Mouse (Mus musculus) intestine, embryonic 14.5 days (tissue): Measurements from ENCODE around the gene Usp5. TPM values are rescaled to one million over a fixed set of nuclear protein-coding genes. Genes with fewer than 3 reads are reported as not detected.

Source experiments
- ATAC-seq: fragments of 200-750 bp; cut with Nextera tagmentation; replicated peaks from 2 replicates; pipeline ENCODE4 v1.8.0; 2017; ENCODE audit warnings: low read depth, moderate number of reproducible peaks, moderate TSS enrichment, moderate library complexity; ENCODE audit not compliant: low FRiP score, low TSS enrichment
- DNase-seq: peaks from one replicate; pipeline ENCODE4 v3.0.0-alpha.2; 2018; ENCODE audit warnings: low spot score
- H3K27ac ChIP-seq: fragments of 300-500 bp; sonication (generic); 2 replicates; pipeline ENCODE4 v1.5.1; 2014; ENCODE audit warnings: low read depth, mild to moderate bottlenecking, control low read depth
- H3K27me3 ChIP-seq: fragments of 300-500 bp; sonication (generic); replicated peaks from 2 replicates; pipeline ENCODE4 v1.6.1; 2014; ENCODE audit warnings: low read length, control low read depth; ENCODE audit not compliant: control insufficient read depth, insufficient read depth
- H3K36me3 ChIP-seq: fragments of 300-500 bp; sonication (generic); 2 replicates; pipeline ENCODE4 v1.6.1; 2014; ENCODE audit warnings: low read length, control low read depth; ENCODE audit not compliant: control insufficient read depth, insufficient read depth
- H3K4me1 ChIP-seq: fragments of 300-500 bp; sonication (generic); replicated peaks from 2 replicates; pipeline ENCODE4 v1.6.1; 2014; ENCODE audit warnings: low read length, control low read depth, mixed read lengths; ENCODE audit not compliant: control insufficient read depth, insufficient read depth
- H3K4me2 ChIP-seq: fragments of 300-500 bp; sonication (generic); 2 replicates; pipeline ENCODE4 v1.6.1; 2014; ENCODE audit warnings: low read length
- H3K4me3 ChIP-seq: fragments of 300-500 bp; sonication (generic); 2 replicates; pipeline ENCODE4 v1.5.1; 2014; ENCODE audit warnings: low read depth, low read length, control low read depth, mixed read lengths
- H3K9ac ChIP-seq: fragments of 300-500 bp; sonication (generic); 2 replicates; pipeline ENCODE4 v1.6.1; 2014; ENCODE audit warnings: mild to moderate bottlenecking, low read length
- H3K9me3 ChIP-seq: fragments of 300-500 bp; sonication (generic); 2 replicates; pipeline ENCODE4 v1.6.1; 2016; ENCODE audit warnings: low read length, control low read depth; ENCODE audit not compliant: control insufficient read depth
- WGBS: fragments of 180-500 bp; shearing (Covaris S2); extraction: QIAGEN DNeasy Blood & Tissue Kit; methylation state at CpG from one replicate; pipeline ENCODE4 v1.1.7; 2014; 5-methylcytosine and 5-hydroxymethylcytosine counted together
- polyA plus RNA-seq: library from polyadenylated mRNA; unstranded; fragments of >200 nt; fragmentation: Nextera tagmentation; extraction: Ambion mirVana; gene quantifications from 2 replicates; pipeline ENCODE4 v1.2.1, GENCODE M21; 2014

The Usp5 gene
- 126 and 127 TPM in 2 replicates for polyA plus RNA-seq

- WGBS: under 1% methylated on average over 55 of the region's 55 CpGs
- no peaks in the 10 kb centered on the region for H3K9me3 ChIP-seq
- peaks cover 50% of the 10 kb centered on the region for H3K36me3 ChIP-seq
- H3K27me3 ChIP-seq: no peaks in the 10 kb centered on the region
- ATAC-seq (peak; percentile 94), DNase-seq (peak; percentile 98)
- peak within 1 kb of the TSS; percentile 69 for H3K4me3 ChIP-seq
- peak within 1 kb of the TSS; percentile 78 for H3K9ac ChIP-seq
- peak within 1 kb of the TSS; percentile 96 for H3K27ac ChIP-seq
- peaks cover 6% of the 10 kb centered on the region; the same call in 1 of the 2 replicates for H3K4me1 ChIP-seq
- H3K4me2 ChIP-seq: peak within 1 kb of the TSS; percentile 85
These were observed at the start of gene Usp5, which contains the start of gene Cdca3 for GRCm38 (mm10) chr6:124828868-124829798. TSS of gene Usp5 (minus strand) at chr6:124829484. TSS of gene Cdca3 (plus strand) at chr6:124829547.

- no peak for ATAC-seq
- H3K4me1 ChIP-seq: no peaks in the 10 kb centered on the region
- H3K9me3 ChIP-seq: no peaks in the 10 kb centered on the region
- no peaks in the 10 kb centered on the region for H3K27me3 ChIP-seq
- DNase-seq: no peak
- H3K9ac ChIP-seq: no peak overlapping the region
- 42% methylated on average over 2 of the region's 3 CpGs for WGBS
- H3K36me3 ChIP-seq: no peaks in the 10 kb centered on the region
- H3K4me3 ChIP-seq: no peak overlapping the region
- H3K4me2 ChIP-seq: no peak overlapping the region
- no peak overlapping the region for H3K27ac ChIP-seq
These were observed 45.1 kb upstream of the Usp5 start for GRCm38 (mm10) chr6:124874348-124874747.

- 59% methylated on average over 6 of the region's 7 CpGs for WGBS
- H3K4me2 ChIP-seq: no peak overlapping the region
- ATAC-seq: no peak
These were observed 37.3 kb upstream of the Usp5 start for GRCm38 (mm10) chr6:124866560-124866959.

GRCm38 (mm10) chr6:124865766-124866362, 36.6 kb upstream of the Usp5 start:
- 32% methylated on average over 16 of the region's 18 CpGs for WGBS
- DNase-seq (no peak), ATAC-seq (no peak)
- no peak overlapping the region for H3K9ac ChIP-seq
- H3K4me1 ChIP-seq: peaks cover 15% of the 10 kb centered on the region
- H3K9me3 ChIP-seq: no peaks in the 10 kb centered on the region
- no peaks in the 10 kb centered on the region for H3K36me3 ChIP-seq
- H3K4me3 ChIP-seq: no peak overlapping the region
- H3K27me3 ChIP-seq: peaks cover 6% of the 10 kb centered on the region; the same call in 1 of the 2 replicates
- H3K4me2 ChIP-seq: no peak overlapping the region
- no peak overlapping the region for H3K27ac ChIP-seq

More at GRCm38 (mm10) chr6:124866560-124866959, 37.3 kb upstream of the Usp5 start:
- no peak for DNase-seq
- Histone ChIP-seq H3K4me3 (no peak overlapping the region), H3K4me1 (peaks cover 15% of the 10 kb centered on the region), H3K9me3 (no peaks in the 10 kb centered on the region), H3K9ac (no peak overlapping the region), H3K27me3 (peaks cover 6% of the 10 kb centered on the region; the same call in 1 of the 2 replicates), H3K27ac (no peak overlapping the region), H3K36me3 (no peaks in the 10 kb centered on the region)

- Histone ChIP-seq H3K36me3 (no peaks in the 10 kb centered on the region), H3K4me1 (peaks cover 20% of the 10 kb centered on the region), H3K4me2 (peak within 1 kb of the TSS; percentile 88), H3K27ac (peak within 1 kb of the TSS; percentile 38; the same call in 1 of the 2 replicates), H3K9ac (peak within 1 kb of the TSS; percentile 65), H3K9me3 (no peaks in the 10 kb centered on the region), H3K4me3 (peak within 1 kb of the TSS; percentile 59), H3K27me3 (peaks cover 6% of the 10 kb centered on the region; the same call in 1 of the 2 replicates)
- ATAC-seq (peak; percentile 71), DNase-seq (peak; percentile 87)
- WGBS: 1% methylated on average over 40 of the region's 43 CpGs
These were observed 34.5 kb upstream of the Usp5 start, which contains the start of gene Gpr162 for GRCm38 (mm10) chr6:124863658-124864298. TSS of gene Gpr162 (minus strand) at chr6:124863983.

GRCm38 (mm10) chr6:124863125-124863657, 33.9 kb upstream of the Usp5 start:
- WGBS: 3% methylated on average over 7 of the region's 16 CpGs
- H3K36me3 ChIP-seq: no peaks in the 10 kb centered on the region
- no peaks in the 10 kb centered on the region for H3K9me3 ChIP-seq
- H3K4me1 ChIP-seq: peaks cover 22% of the 10 kb centered on the region
- peak; percentile 71 for DNase-seq
- ATAC-seq: peak; percentile 11
- peak overlapping the region; percentile 59 for H3K4me3 ChIP-seq
- H3K27ac ChIP-seq: peak overlapping the region; percentile 38; the same call in 1 of the 2 replicates
- H3K9ac ChIP-seq: peak overlapping the region; percentile 65
- peaks cover 6% of the 10 kb centered on the region; the same call in 1 of the 2 replicates for H3K27me3 ChIP-seq
- H3K4me2 ChIP-seq: peak overlapping the region; percentile 88

- Histone ChIP-seq H3K9ac (no peak overlapping the region), H3K4me3 (peak overlapping the region; percentile 59)
- 8% methylated on average over 8 of the region's 8 CpGs for WGBS
These were observed 33.3 kb upstream of the Usp5 start for GRCm38 (mm10) chr6:124862406-124863124.

More at GRCm38 (mm10) chr6:124862406-124863124, 33.3 kb upstream of the Usp5 start:
- no peak for ATAC-seq
- H3K27ac ChIP-seq: no peak overlapping the region
- H3K9me3 ChIP-seq: no peaks in the 10 kb centered on the region
- DNase-seq: no peak
- no peaks in the 10 kb centered on the region for H3K36me3 ChIP-seq
- peaks cover 24% of the 10 kb centered on the region for H3K4me1 ChIP-seq
- H3K27me3 ChIP-seq: peaks cover 6% of the 10 kb centered on the region; the same call in 1 of the 2 replicates
- H3K4me2 ChIP-seq: peak overlapping the region; percentile 88; the same call in 1 of the 2 replicates
